Mouse (Mus musculus) ZHBTc4 (cell line): ENCODE data around the gene Mgat4d.
"Not testable (repeated sequence)": the region's sequence is repeated elsewhere in the genome, so short reads cannot be mapped to it uniquely, and the experiment has no call there.

Experiments used
- DNase-seq: peaks from one replicate; pipeline ENCODE4 v3.0.0-alpha.2; 2011; ENCODE audit warnings: low read depth, low spot score

The Mgat4d gene

DNA sequence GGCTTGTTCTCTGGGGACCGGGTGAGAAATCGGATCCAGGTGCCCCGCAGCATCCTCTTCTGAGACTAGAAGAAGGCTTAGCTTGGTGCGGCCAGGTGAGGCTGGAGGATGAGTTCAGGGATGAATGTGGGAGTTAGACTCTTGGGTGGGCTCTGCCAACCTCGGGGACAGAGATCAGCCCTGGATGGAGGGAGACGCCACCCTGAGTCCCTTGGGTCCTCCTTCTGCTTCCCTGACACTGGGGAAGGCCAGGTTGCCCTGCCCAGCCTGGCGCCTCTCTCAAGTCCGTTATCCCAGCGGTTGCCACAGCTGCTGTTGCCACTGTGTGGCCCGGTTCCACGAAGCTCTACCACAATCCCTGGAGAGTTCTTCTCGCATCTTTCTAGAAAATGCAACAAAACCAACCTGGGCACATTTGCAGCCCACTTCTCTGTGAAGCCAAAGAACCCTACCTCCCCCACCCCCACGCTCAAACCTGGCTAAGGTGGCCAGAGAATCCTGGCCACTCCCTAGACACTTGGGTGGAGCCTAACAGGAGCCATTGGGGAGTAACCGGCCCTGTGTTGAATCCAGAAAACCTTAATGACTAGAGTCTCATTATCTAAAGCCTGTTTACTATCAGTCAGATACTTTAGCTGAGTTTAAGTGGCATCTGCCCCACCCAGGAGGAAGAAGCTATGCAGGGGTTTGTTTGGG, 41.9 kb downstream of the Mgat4d start:
- DNase-seq, result peak; percentile 49

DNA sequence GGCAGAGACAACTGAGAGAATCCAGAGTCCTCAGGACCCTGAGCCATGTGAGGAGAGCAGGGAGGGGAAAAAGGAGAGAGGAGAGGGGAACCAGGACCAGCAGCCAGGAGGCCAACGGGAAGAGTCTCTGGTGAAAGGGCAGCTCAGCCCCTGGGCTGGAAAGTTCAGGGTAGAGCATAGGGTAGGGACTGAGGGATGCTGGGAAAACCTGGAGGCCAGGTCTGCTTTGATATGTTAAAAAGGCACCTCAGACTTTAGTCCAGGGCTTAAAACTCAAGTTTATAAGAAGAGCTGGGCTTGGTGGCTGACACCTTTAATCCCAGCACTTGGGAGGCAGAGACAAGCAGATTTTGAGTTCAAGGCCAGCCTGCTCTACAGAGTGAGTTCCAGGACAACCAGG, 44.2 kb downstream of the Mgat4d start:
- peak; percentile 46 for DNase-seq

- DNase-seq, result no peak
These were observed 46.1 kb downstream of the Mgat4d start for GRCm38 (mm10) chr8:83394325-83394724.

DNA sequence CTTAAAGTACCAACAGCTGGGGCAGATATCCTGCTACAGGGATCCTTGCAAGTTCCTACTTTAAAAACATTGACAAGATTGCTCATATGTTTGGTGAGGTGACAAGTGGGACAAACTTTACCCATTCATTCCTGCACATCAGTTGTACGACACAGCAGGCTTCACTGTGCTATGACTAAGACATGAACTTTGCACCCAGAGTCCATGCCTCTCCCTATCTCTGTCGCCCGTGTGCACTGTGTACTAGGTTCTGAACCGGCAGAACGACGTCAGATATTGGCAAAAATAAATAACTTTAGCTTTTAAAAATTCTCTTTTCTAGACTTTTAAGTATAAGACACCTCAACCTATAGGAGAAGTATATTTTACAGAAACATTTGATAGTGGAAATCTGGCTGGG, 48.4 kb downstream of the Mgat4d start:
- no peak for DNase-seq

- DNase-seq, result no peak
These were observed 49.5 kb downstream of the Mgat4d start for GRCm38 (mm10) chr8:83397726-83398125.

DNA sequence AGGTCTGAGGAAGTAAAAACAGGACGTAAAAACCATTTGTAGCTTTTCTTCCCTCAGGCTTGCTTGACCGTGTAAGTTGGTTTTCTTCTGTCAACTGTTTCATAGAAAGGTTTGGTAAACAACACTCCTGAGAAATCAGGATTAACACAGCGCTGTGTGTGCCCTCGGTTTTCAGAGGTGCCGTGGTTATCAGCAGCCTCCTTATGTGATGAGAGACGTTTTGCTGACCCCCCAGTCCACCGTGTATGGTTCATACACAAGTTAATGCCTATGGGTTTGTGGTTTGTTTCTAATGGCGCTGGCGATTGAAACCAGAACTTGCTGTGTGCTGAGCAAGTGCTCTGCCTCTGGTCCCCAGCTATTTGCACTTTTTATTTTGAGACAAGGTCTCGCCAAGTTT, 57.3 kb downstream of the Mgat4d start:
- DNase-seq, result no peak

GRCm38 (mm10) chr8:83406836-83407235, 58.6 kb downstream of the Mgat4d start:
- peak; percentile 76 for DNase-seq

GRCm38 (mm10) chr8:83408496-83408895, 60.2 kb downstream of the Mgat4d start:
- DNase-seq, result peak; percentile 56

DNA sequence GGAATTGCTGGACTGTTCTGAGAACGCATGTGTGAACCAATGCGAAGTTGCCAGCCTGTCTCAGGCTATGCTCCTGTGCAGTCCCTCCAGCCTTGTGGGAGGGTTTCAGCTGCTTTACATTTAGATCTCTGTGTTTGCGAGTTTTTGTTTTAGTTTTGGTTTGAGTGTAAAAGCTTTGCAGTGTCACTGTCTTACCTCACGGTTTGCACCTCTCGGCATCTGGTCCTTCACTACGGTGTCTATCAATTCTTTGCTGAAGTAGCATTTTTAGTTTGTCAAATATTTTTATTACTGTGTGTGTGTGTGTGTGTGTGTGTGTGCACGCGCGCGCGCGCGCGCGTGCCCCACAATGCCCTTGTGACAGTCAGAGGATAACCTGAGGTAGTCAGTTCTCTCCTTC, 68.6 kb downstream of the Mgat4d start:
- DNase-seq, result no peak

GRCm38 (mm10) chr8:83417970-83418369, 69.7 kb downstream of the Mgat4d start:
- no peak for DNase-seq

DNA sequence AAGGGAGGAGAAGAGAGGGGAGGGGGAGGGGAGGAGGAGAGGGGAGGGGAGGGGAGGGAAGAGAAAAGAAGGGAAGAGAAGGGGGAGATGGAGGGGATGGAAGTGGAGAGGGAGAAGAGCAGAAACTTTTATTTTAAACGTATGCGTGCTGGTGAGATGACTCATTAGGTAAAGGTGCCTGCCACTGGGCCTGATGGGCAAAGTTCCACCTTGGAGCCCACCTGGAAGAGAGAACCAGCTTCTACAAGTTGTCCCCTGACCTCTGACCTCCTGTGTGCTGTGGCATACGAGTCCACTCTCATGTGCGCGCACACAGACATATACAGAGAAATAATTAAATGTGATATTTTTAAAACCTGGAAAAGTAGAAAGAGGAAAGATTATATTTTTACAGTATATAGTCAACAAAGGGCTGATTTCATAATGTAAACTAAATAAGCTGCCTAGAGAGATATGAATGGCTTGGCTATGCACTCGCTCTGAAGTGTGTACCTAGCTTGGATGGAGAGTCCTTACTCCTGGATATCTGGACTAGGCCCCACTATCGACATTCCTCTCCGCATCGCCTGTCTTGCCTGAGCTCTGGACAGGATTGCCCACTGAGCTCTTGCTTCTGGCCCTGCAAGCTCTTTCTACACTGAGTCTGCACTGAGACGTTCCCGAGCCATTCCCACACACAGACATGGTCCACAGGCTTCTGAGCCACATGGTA, 70.7 kb downstream of the Mgat4d start:
- no peak for DNase-seq

DNA sequence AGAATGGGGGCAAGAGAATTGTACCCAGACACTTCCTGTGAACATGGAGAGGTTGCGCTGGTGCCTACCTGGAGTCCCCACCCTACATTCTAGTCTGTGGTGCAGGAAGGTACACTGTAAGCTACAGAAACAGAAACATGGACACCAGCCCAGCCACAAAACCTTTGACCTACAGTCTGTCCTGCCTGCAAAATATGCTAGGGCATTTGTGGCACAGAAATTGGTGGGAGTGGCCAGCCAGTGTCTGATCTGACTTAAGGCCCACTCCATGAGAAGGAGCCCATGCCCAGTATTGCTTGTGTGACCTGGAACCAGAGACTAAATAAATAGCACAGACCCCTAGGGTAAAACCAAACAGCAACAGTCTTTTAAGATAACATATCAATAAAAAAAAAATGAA, 73.1 kb downstream of the Mgat4d start:
- DNase-seq, result no peak

GRCm38 (mm10) chr8:83423032-83423825, 75.0 kb downstream of the Mgat4d start:
- DNase-seq, result no peak

- DNase-seq, result no peak
These were observed 76.9 kb downstream of the Mgat4d start for GRCm38 (mm10) chr8:83425202-83425601.

GRCm38 (mm10) chr8:83426104-83426759, 78.0 kb downstream of the Mgat4d start:
- DNase-seq, result peak; percentile 81

GRCm38 (mm10) chr8:83426949-83427348, 78.7 kb downstream of the Mgat4d start:
- no peak for DNase-seq

DNA sequence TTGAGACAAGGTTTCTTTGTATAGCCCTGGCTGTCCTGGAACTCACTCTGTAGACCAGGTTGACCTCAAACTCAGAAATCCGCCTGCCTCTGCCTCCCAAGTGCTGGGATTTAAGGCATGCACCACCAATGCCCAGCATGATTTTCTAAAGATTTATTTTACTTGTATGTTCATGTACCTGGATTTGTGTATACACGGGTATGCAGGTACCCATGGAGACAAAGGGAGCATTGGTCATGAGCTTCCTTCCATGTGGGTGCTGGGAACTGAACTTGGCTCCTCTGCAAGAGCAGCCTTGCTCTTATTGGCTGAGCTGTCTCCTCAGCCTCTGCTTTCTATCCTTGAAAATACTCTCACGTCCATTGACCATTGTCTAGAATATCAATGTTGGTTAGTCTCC, 80.3 kb downstream of the Mgat4d start:
- not testable (repeated sequence) for DNase-seq

DNA sequence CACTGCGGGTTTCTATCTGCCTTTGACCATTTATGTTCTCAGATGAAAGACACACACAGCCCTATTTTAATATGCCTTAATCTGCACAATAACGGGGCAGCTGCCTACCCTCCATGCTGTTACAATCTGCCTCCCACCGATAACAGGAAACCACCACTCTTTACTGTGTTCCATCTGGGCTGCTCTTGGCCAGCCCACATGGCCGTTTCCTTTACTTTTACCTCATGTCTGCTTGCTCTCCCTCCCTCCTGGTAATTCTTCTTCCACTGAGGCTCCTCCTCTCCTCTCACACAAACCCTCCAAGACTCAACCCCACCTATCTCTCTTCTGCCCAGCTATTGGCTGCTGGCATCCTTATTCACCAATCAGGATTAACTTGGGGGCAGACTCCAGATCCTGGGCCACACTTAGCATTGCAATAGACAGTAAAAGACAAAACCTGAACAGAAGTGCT, 80.8 kb downstream of the Mgat4d start:
- peak; percentile 86 for DNase-seq
